Mouse (Mus musculus) cerebellum, adult 2 months (tissue): ENCODE data around the gene Ctr9.

Source experiments
- CTCF ChIP-seq: fragments of 200-500 bp; IDR thresholded peaks from 2 replicates; pipeline ENCODE4 v1.5.1; 2011; ENCODE audit warnings: low read depth, mild to moderate bottlenecking, control low read depth, low read length, moderate library complexity, borderline replicate concordance; ENCODE audit not compliant: insufficient read depth
- POLR2A ChIP-seq: fragments of 200-500 bp; IDR thresholded peaks from 2 replicates; pipeline ENCODE4 v1.6.1; 2011; ENCODE audit warnings: low read length, control low read depth, borderline replicate concordance; ENCODE audit not compliant: insufficient read depth

DNA sequence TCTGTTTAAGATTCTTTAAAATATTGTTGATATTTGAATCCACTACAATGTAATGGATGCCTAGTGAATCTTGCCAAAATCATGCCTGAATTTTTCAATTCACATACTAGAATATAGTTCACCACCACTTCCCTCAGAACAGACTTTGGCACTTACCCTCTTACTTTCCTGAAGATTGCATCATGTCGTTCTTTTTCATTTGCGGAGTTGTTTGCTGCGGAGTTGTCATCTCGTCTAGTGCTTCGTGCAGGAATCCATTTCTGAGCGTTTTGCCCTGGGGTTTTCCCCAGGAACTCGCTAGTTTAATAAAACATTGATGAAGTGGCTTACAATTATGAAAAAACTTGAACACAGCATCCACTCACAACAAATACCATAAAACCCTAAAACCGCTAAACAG lies 51.3 kb downstream of the Ctr9 start:
- TF ChIP-seq POLR2A: no peak
- TF ChIP-seq CTCF: no peak
